Mouse (Mus musculus): ENCODE results near the gene Abcg4. TPM values are rescaled to one million over a fixed set of nuclear protein-coding genes. Genes with fewer than 3 reads are reported as not detected.

Gene Abcg4
- total and polyA plus RNA-seq, 3 experiments: 4.1 to 17.1 TPM; not detected in 1

DNA sequence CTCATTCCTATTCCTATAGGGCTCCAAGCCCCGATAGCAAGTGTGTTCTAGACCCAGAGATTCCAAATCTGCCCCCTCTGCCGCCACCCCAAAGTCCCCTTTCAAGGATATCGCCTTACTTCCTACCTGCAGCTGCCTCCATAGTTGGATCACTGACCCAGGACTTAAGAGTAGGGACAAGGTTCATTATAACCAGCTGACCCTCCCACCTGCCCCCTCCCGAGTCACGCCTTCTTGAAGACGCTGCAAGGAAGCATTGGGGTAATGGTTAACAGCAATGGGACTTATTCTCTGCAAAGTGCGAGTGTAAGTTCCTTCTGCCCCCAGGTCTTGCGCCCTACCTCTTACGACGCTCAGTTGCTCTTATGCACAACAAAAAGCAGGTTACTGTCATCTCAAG, 37.1 kb downstream of the Abcg4 start, which contains the start of gene Pdzd3:
Gene Pdzd3, minus strand, starts transcription at position 158 of the 400 bp plus-strand sequence.
- Histone ChIP-seq H3K9ac (ENCODE audit: control insufficient read depth, low read depth, low read length, poor library complexity, severe bottlenecking) (no peak within 1 kb of the TSS), H3K9me3 (replicated peaks; ENCODE audit: insufficient read depth, low read length) (no peaks in the 10 kb centered on the region), H3K27me3 (ENCODE audit: control insufficient read depth in 1 of 2, insufficient read depth in 2 of 2, low read length in 2 of 2) (no peaks in the 10 kb centered on the region), H3K27ac (ENCODE audit: control insufficient read depth, low read depth, low read length) (no peak within 1 kb of the TSS), H3K4me1 (ENCODE audit: control insufficient read depth in 1 of 2, insufficient read depth in 2 of 2, low read length in 2 of 2) (peaks cover 0 to 11% of the 10 kb centered on the region in 2 experiments; a peak in 2 of 4 replicates), H3K79me2 (ENCODE audit: control insufficient read depth, insufficient read depth, low read length, poor library complexity) (no peaks in the 10 kb centered on the region), H3K4me3 (ENCODE audit: control insufficient read depth in 1 of 2, insufficient read depth in 1 of 2, low read depth in 2 of 2, low read length in 2 of 2) (no peak within 1 kb of the TSS), H3K36me3 (ENCODE audit: control insufficient read depth in 1 of 2, insufficient read depth in 2 of 2, low read length in 2 of 2) (peaks cover 0 to 7% of the 10 kb centered on the region in 2 experiments; a peak in 2 of 4 replicates)
- DNase-seq (ENCODE audit: low read depth, low spot score): no peak
- no peak for TF ChIP-seq MXI1 (IDR thresholded peaks at IDR 0.05; ENCODE audit: low read depth, low read length)
- no peak for TF ChIP-seq JUND (IDR thresholded peaks at IDR 0.05; ENCODE audit: low read depth, low read length)
- TF ChIP-seq GABPA (IDR thresholded peaks at IDR 0.05; ENCODE audit: low read depth, low read length): no peak
- TF ChIP-seq ZKSCAN1 (IDR thresholded peaks at IDR 0.05; ENCODE audit: low read depth, low read length): no peak
- no peak for TF ChIP-seq BHLHE40 (IDR thresholded peaks at IDR 0.05; ENCODE audit: borderline replicate concordance, low read depth, low read length)
- TF ChIP-seq EP300 (IDR thresholded peaks at IDR 0.05; ENCODE audit: low read depth in 1 of 2, low read length in 2 of 2): no peak
- no peak for TF ChIP-seq TAL1 (IDR thresholded peaks at IDR 0.05; ENCODE audit: low read length)

DNA sequence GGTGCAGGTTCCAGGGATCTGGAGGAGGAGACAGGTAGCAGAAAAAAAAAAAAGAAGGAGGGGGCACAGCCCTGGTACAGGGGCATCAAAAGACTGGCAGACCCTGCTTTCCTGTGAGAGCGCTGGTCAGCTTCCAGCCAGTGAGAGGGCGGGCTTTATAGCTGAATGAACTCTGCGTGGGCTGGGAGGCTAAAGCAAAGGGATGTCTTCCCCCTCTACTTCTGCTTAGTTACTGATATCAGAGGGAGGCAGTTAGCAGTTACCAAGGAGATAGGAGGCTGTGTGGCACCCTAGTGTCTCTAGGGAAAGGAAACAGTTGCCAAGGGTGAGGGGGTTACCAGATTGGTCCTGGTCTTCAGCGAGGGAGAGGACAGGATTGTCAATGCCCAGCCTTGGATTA, 38.0 kb downstream of the Abcg4 start:
- Histone ChIP-seq H3K27me3 (ENCODE audit: control insufficient read depth in 1 of 2, insufficient read depth in 2 of 2, low read length in 2 of 2) (no peaks in the 10 kb centered on the region), H3K4me3 (ENCODE audit: control insufficient read depth in 1 of 2, insufficient read depth in 1 of 2, low read depth in 2 of 2, low read length in 2 of 2) (no peak overlapping the region), H3K9me3 (replicated peaks; ENCODE audit: insufficient read depth, low read length) (no peaks in the 10 kb centered on the region), H3K27ac (ENCODE audit: control insufficient read depth, low read depth, low read length) (no peak overlapping the region), H3K4me1 (ENCODE audit: control insufficient read depth in 1 of 2, insufficient read depth in 2 of 2, low read length in 2 of 2) (peaks cover 0 to 11% of the 10 kb centered on the region in 2 experiments; a peak in 2 of 4 replicates), H3K9ac (ENCODE audit: control insufficient read depth, low read depth, low read length, poor library complexity, severe bottlenecking) (no peak overlapping the region), H3K36me3 (ENCODE audit: control insufficient read depth in 1 of 2, insufficient read depth in 2 of 2, low read length in 2 of 2) (peaks cover 0 to 7% of the 10 kb centered on the region in 2 experiments; a peak in 2 of 4 replicates), H3K79me2 (ENCODE audit: control insufficient read depth, insufficient read depth, low read length, poor library complexity) (no peaks in the 10 kb centered on the region)
- DNase-seq (ENCODE audit: low read depth, low spot score): peak; percentile 67
- no peak for TF ChIP-seq TBP (IDR thresholded peaks at IDR 0.05; ENCODE audit: low read depth, low read length)
- TF ChIP-seq MAX (IDR thresholded peaks at IDR 0.05; ENCODE audit: low read length): no peak
- no peak for TF ChIP-seq POLR2AphosphoS2 (IDR thresholded peaks at IDR 0.05; ENCODE audit: low read length)
- TF ChIP-seq MYC (IDR thresholded peaks at IDR 0.05; ENCODE audit: low read depth, low read length): no peak
- TF ChIP-seq GATA1 (IDR thresholded peaks at IDR 0.05; ENCODE audit: low read depth, low read length): peak; percentile 74
- TF ChIP-seq ETS1 (IDR thresholded peaks at IDR 0.05; ENCODE audit: low read depth, low read length): no peak
- TF ChIP-seq UBTF (IDR thresholded peaks at IDR 0.05; ENCODE audit: borderline replicate concordance, insufficient read depth, low read depth, low read length): no peak
- TF ChIP-seq MXI1 (IDR thresholded peaks at IDR 0.05; ENCODE audit: low read depth, low read length): no peak
- TF ChIP-seq BHLHE40 (IDR thresholded peaks at IDR 0.05; ENCODE audit: borderline replicate concordance, low read depth, low read length): no peak
- TF ChIP-seq CTCF (IDR thresholded peaks at IDR 0.05 in 2 of 3, conservative IDR thresholded peaks at IDR 0.05 in 1 of 3; ENCODE audit: control insufficient read depth in 1 of 3, insufficient read depth in 1 of 3, low read depth in 2 of 3, low read length in 3 of 3, poor library complexity in 1 of 3, severe bottlenecking in 1 of 3): no peak
- no peak for TF ChIP-seq SIN3A (IDR thresholded peaks at IDR 0.05; ENCODE audit: low read length)
- TF ChIP-seq CHD2 (IDR thresholded peaks at IDR 0.05; ENCODE audit: low read length): no peak
- TF ChIP-seq KAT2A (conservative IDR thresholded peaks at IDR 0.05; ENCODE audit: low read depth, low read length): no peak
- no peak for TF ChIP-seq USF1 (IDR thresholded peaks at IDR 0.05; ENCODE audit: low read depth, low read length)
- no peak for TF ChIP-seq ZKSCAN1 (IDR thresholded peaks at IDR 0.05; ENCODE audit: low read depth, low read length)
- no peak for TF ChIP-seq MEF2A (IDR thresholded peaks at IDR 0.05; ENCODE audit: extremely low read depth, insufficient replicate concordance, low read depth, low read length, poor library complexity, severe bottlenecking)
- no peak for TF ChIP-seq MAZ (IDR thresholded peaks at IDR 0.05; ENCODE audit: low read depth, low read length)
- peak; percentile 69; the same call in 1 of the 2 replicates for TF ChIP-seq RCOR1 (IDR thresholded peaks at IDR 0.05; ENCODE audit: low read depth, low read length)
- TF ChIP-seq ZMIZ1 (IDR thresholded peaks at IDR 0.05; ENCODE audit: low read depth, low read length): no peak
- no peak for TF ChIP-seq ELF1 (IDR thresholded peaks at IDR 0.05; ENCODE audit: low read depth, low read length)
- TF ChIP-seq RAD21 (IDR thresholded peaks at IDR 0.05; ENCODE audit: low read depth, low read length): no peak
- no peak for TF ChIP-seq E2F4 (IDR thresholded peaks at IDR 0.05; ENCODE audit: borderline replicate concordance, low read depth, low read length)
- TF ChIP-seq POLR2A (IDR thresholded peaks at IDR 0.05; ENCODE audit: control insufficient read depth in 1 of 2, insufficient read depth in 1 of 2, low read depth in 1 of 2, low read length in 2 of 2, poor library complexity in 1 of 2): no peak
- no peak for TF ChIP-seq ZC3H11A (IDR thresholded peaks at IDR 0.05; ENCODE audit: low read depth, low read length)
- TF ChIP-seq USF2 (IDR thresholded peaks at IDR 0.05; ENCODE audit: borderline replicate concordance in 1 of 2, insufficient read depth in 1 of 2, low read depth in 1 of 2, low read length in 2 of 2): no peak
- TF ChIP-seq MYB (IDR thresholded peaks at IDR 0.05; ENCODE audit: low read depth, low read length): no peak
- no peak for TF ChIP-seq GABPA (IDR thresholded peaks at IDR 0.05; ENCODE audit: low read depth, low read length)
- TF ChIP-seq MAFK (IDR thresholded peaks at IDR 0.05; ENCODE audit: borderline replicate concordance, low read depth, low read length): no peak
- TF ChIP-seq EP300 (IDR thresholded peaks at IDR 0.05; ENCODE audit: low read depth in 1 of 2, low read length in 2 of 2): peak; percentile 31 to 65; a peak in 3 of 4 replicates

Measured in MEL (cell line).